Mouse (Mus musculus) heart, embryonic 13.5 days (tissue): ENCODE data around the gene Akap2. TPM values are rescaled to one million over a fixed set of nuclear protein-coding genes. Genes with fewer than 3 reads are reported as not detected.

Experiments used
- ATAC-seq: fragments of 200-750 bp; cut with Nextera tagmentation; 2 replicates; pipeline ENCODE4 v1.8.0; 2017; ENCODE audit warnings: moderate TSS enrichment; ENCODE audit not compliant: insufficient number of reproducible peaks, low FRiP score, low TSS enrichment; ENCODE audit errors: extremely low read depth
- H3K27ac ChIP-seq: fragments of 300-500 bp; sonication (generic); replicated peaks from 2 replicates; pipeline ENCODE4 v1.5.1; 2015; ENCODE audit warnings: moderate library complexity, mild to moderate bottlenecking, inconsistent platforms
- H3K27me3 ChIP-seq: fragments of 300-500 bp; sonication (generic); replicated peaks from 2 replicates; pipeline ENCODE4 v1.6.1; 2015; ENCODE audit warnings: mild to moderate bottlenecking, inconsistent platforms
- H3K36me3 ChIP-seq: fragments of 300-500 bp; sonication (generic); 2 replicates; pipeline ENCODE4 v1.6.1; 2015; ENCODE audit warnings: mild to moderate bottlenecking, inconsistent platforms
- H3K4me1 ChIP-seq: fragments of 300-500 bp; sonication (generic); 2 replicates; pipeline ENCODE4 v1.6.1; 2015; ENCODE audit warnings: inconsistent platforms
- H3K4me2 ChIP-seq: fragments of 300-500 bp; sonication (generic); 2 replicates; pipeline ENCODE4 v1.6.1; 2015; ENCODE audit warnings: inconsistent platforms, mild to moderate bottlenecking, moderate library complexity
- H3K4me3 ChIP-seq: fragments of 300-500 bp; sonication (generic); 2 replicates; pipeline ENCODE4 v1.5.1; 2015; ENCODE audit warnings: moderate library complexity, mild to moderate bottlenecking, inconsistent platforms
- H3K9ac ChIP-seq: fragments of 300-500 bp; sonication (generic); 2 replicates; pipeline ENCODE4 v1.6.1; 2015; ENCODE audit warnings: inconsistent platforms, mild to moderate bottlenecking, moderate library complexity
- H3K9me3 ChIP-seq: fragments of 300-500 bp; sonication (generic); 2 replicates; pipeline ENCODE4 v1.6.1; 2016; ENCODE audit warnings: inconsistent platforms
- WGBS: fragments of 180-500 bp; shearing (Covaris S2); methylation state at CpG from one replicate; pipeline ENCODE4 v1.1.7; 2015; ENCODE audit warnings: mixed read lengths; 5-methylcytosine and 5-hydroxymethylcytosine counted together
- polyA plus RNA-seq: library from polyadenylated mRNA; unstranded; fragments of >200 nt; fragmentation: Nextera tagmentation; extraction: Ambion mirVana; gene quantifications from 2 replicates; pipeline ENCODE4 v1.2.1, GENCODE M21; 2015

Gene Akap2
- polyA plus RNA-seq, 1 experiment from 2014 or later, result 43.1 TPM

DNA sequence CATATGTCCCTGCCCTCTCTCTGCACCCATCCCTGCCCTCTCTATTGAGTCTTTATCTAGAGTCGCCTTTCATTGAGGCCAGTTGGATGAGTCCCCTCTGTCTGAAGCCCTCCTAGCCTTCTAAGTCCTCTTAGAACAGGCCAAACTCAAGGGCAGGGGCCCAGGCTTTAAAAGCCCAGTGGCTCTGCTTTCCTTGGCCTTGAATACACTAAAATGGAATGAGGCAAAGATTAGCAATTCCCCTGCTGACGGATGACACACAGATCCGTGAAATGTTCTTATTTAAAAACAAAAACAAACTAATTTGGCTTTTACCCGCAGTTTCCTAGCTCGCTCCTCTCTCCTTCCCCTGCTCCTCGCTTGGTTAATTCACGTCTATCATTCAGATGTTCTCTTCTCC lies 45.0 kb downstream of the Akap2 start:
- Histone ChIP-seq H3K9me3 (no peaks in the 10 kb centered on the region), H3K9ac (peak overlapping the region; percentile 29; the same call in 1 of the 2 replicates), H3K27me3 (no peaks in the 10 kb centered on the region), H3K4me2 (no peak overlapping the region), H3K36me3 (peaks cover 19% of the 10 kb centered on the region), H3K4me3 (no peak overlapping the region), H3K4me1 (peaks cover 64% of the 10 kb centered on the region), H3K27ac (peak overlapping the region; percentile 92)
- no peak for ATAC-seq
- 51% methylated on average over 7 of the region's 7 CpGs for WGBS

DNA sequence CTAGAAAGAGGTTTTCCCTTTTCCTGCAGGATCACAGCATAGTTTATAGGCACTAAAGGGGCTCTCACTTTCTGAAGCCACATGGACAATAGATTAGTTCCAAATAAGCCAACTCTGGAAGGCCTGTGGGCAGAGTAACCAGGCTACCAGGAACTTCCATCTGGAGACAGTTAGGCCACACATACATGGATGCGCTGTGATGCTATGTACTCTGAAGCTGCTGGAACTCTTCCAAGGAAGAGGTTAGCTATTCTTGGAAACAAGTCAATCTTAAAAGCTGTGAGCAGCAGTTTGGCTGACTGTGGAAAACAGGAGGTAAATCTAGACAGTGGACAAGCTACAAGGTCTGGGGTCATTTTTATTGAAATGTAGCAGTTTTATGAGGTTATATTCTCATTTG lies 46.9 kb downstream of the Akap2 start:
- H3K4me3 ChIP-seq, result no peak overlapping the region
- H3K4me1 ChIP-seq, result peaks cover 64% of the 10 kb centered on the region
- H3K9me3 ChIP-seq, result no peaks in the 10 kb centered on the region
- peak overlapping the region; percentile 92 for H3K27ac ChIP-seq
- H3K36me3 ChIP-seq, result peaks cover 6% of the 10 kb centered on the region; the same call in 1 of the 2 replicates
- peak overlapping the region; percentile 46 for H3K4me2 ChIP-seq
- H3K27me3 ChIP-seq, result no peaks in the 10 kb centered on the region
- H3K9ac ChIP-seq, result peak overlapping the region; percentile 64
- 15% methylated on average over 1 of the region's 1 CpGs for WGBS
- ATAC-seq, result no peak

DNA sequence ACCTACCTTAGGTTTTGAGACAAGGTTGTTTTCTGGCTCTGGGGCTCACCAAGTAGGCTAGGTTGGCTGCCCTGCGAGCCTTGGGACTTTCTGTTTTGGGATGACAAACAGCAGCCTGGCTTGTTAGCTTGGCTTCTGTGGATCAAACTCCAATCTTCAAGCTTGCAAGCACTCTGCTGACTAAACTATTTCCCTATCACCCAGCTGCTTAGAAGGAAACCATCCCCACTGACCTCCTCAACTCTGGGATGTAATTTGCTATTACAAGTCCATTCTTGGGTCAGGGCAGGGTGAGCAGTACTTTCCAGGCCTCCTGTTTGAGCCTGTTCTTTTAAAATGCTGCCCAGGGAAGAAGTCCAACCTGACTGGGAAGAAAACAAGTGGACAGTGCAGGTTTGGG lies 47.5 kb downstream of the Akap2 start:
- peaks cover 3% of the 10 kb centered on the region; the same call in 1 of the 2 replicates for H3K36me3 ChIP-seq
- no peaks in the 10 kb centered on the region for H3K9me3 ChIP-seq
- H3K27ac ChIP-seq, result peak overlapping the region; percentile 92
- no peak overlapping the region for H3K4me3 ChIP-seq
- no peak for ATAC-seq
- H3K27me3 ChIP-seq, result no peaks in the 10 kb centered on the region
- peak overlapping the region; percentile 46 for H3K4me2 ChIP-seq
- 61% methylated on average over 1 of the region's 1 CpGs for WGBS
- H3K9ac ChIP-seq, result peak overlapping the region; percentile 64
- H3K4me1 ChIP-seq, result peaks cover 65% of the 10 kb centered on the region

DNA sequence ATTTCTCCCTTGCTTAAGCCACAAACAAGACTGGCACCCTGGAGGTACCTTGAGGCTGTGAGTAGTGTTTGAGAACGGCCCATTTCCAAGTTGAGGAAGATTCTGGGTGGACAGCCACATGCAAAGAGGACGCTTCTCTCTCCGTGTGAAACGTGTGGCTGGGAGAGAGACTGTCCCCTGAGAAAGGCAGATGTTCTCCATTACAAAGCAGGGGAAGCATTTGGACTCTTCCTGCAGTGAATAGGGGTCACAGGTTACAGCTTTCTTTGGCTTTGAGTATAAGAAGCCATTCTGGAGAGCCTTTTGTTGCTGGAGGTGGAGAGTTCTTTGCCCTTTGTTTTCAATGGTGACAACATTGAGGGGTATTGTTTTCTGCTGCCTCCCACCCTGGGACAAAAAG lies 48.3 kb downstream of the Akap2 start:
- Histone ChIP-seq H3K27ac (peak overlapping the region; percentile 92), H3K36me3 (no peaks in the 10 kb centered on the region; the same call in 1 of the 2 replicates), H3K9ac (no peak overlapping the region), H3K9me3 (no peaks in the 10 kb centered on the region), H3K4me1 (peaks cover 70% of the 10 kb centered on the region), H3K27me3 (no peaks in the 10 kb centered on the region), H3K4me2 (no peak overlapping the region), H3K4me3 (no peak overlapping the region)
- no peak for ATAC-seq
- WGBS, result 54% methylated on average over 4 of the region's 4 CpGs

DNA sequence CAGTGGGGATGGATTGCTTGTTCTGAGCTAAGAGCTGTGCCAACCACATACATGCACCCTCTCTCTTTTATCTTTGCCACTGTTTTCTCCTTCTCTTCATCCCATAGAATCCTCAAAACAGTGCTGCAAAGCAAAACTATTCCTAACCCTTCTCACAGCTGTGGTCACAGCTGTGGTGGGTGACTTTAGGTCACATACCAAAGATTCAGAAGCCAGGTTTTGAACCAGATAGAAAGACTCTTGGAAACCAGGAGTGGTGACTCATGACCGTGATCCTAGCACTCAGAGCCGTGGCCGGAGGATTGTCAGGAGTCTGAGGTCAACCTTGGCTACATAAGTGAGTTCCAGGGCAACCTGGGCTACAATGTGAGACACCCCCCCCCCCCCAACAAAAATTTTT lies 51.5 kb downstream of the Akap2 start:
- H3K9me3 ChIP-seq, result no peaks in the 10 kb centered on the region
- H3K27me3 ChIP-seq, result no peaks in the 10 kb centered on the region
- no peaks in the 10 kb centered on the region for H3K36me3 ChIP-seq
- WGBS, result 62% methylated on average over 3 of the region's 3 CpGs
- no peak overlapping the region for H3K27ac ChIP-seq
- H3K9ac ChIP-seq, result no peak overlapping the region
- peaks cover 62% of the 10 kb centered on the region for H3K4me1 ChIP-seq
- no peak for ATAC-seq
- H3K4me2 ChIP-seq, result no peak overlapping the region
- no peak overlapping the region for H3K4me3 ChIP-seq

DNA sequence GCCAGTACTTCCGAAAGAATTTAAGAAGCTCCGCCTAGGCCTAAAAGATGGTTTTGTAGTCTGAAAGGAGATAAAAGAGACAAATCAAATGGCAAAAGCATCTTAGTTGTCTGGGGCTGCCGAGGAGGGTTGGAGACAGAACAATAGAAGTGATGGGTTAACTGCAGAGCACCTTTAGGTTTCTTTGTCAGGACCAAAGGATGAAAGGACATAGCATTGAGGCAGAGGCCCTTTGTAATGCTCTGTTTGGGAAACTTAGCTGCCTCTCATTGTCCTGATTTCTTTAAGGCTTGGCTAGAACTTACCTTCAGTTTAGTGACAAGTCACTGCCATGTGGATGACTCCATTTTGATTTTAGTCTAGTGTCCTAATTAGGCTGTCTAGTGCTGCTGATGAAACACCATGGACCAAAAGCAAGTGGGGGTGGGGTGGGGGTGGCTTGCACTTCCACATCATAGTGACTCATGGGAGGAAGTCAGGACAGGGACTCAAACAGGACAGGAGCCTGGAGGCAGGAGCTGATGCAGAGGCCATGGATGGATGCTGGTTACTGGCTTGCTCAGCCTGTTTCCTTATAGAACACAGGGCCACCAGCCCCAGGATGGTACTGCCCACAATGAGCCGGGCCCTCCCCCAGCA lies 52.8 kb downstream of the Akap2 start:
- Histone ChIP-seq H3K9me3 (no peaks in the 10 kb centered on the region), H3K4me3 (no peak overlapping the region), H3K4me2 (no peak overlapping the region), H3K27ac (no peak overlapping the region), H3K9ac (no peak overlapping the region), H3K36me3 (no peaks in the 10 kb centered on the region), H3K4me1 (peaks cover 58% of the 10 kb centered on the region), H3K27me3 (no peaks in the 10 kb centered on the region)
- no peak for ATAC-seq
- 77% methylated on average over 4 of the region's 4 CpGs for WGBS

DNA sequence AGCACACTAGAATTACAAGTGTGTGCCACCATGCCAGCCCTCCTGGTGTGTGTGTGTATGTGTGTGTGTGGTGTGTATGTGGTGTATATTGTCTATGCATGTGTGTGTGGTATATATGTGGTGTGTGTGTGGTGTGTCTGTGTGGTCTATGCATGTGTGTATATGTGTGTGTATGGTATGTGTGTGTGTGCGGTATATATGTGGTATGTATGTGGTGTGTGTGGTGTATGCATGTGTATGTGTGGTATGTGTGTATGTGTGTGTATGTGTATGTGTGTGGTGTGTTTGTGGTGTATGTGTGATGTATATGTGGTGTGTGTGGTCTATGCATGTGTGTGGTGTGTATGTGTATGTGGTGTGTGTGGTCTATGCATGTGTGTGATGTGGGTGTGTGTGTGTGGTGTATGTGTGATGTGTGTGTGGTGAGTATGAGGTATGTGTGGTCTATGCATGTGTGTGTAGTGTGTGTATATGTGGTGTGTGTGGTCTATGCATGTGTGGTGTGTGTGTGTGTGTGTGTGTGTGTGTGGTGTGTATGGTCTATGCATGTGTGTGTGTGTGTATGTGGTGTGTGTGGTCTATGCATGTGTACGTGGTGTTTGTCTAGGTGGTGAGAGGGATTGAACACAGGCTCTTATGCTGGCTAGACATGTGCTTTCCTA lies 54.2 kb downstream of the Akap2 start:
- no peaks in the 10 kb centered on the region for H3K36me3 ChIP-seq
- no peak overlapping the region for H3K4me3 ChIP-seq
- no peak overlapping the region; the same call in 1 of the 2 replicates for H3K9ac ChIP-seq
- H3K27ac ChIP-seq, result peak overlapping the region; percentile 70; the same call in 1 of the 2 replicates
- H3K27me3 ChIP-seq, result no peaks in the 10 kb centered on the region
- WGBS, result 73% methylated on average over 2 of the region's 2 CpGs
- H3K9me3 ChIP-seq, result no peaks in the 10 kb centered on the region
- ATAC-seq, result no peak; the same call in 1 of the 2 replicates
- H3K4me2 ChIP-seq, result no peak overlapping the region
- H3K4me1 ChIP-seq, result peaks cover 55% of the 10 kb centered on the region

DNA sequence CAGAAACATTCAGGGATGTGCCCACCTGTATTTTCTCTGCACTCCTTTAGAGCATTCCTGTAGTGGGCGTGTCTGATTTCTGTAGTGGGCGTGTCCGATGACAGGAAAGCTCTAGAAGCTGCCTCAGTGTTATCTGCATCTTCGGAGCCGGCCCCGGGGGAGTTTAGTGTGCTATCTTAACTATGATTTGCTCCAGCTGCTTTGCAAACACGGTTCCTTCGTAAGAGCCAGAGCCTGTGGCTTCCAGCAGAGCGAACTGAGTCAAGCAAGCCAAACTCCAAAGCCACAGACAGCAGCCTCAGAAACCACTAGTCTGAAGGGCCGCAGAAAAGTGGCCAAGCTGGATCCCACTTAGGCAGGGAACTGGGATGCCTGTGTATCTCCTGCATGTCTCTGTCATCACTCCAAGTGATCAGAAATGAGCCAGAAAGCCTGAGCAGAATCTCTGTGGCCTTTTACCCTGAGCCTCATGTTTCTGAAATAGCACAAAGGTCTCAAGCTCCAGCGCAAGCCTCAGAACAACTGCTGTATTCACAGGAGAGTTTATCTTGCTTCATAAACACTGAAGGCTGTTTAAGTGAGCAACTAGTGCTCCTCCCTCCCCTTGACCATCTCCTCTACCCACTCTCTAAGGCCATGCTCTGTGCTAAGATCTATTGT lies 55.5 kb downstream of the Akap2 start:
- peak overlapping the region; percentile 24 for H3K4me2 ChIP-seq
- H3K4me1 ChIP-seq, result peaks cover 55% of the 10 kb centered on the region
- no peak overlapping the region for H3K9ac ChIP-seq
- H3K27me3 ChIP-seq, result no peaks in the 10 kb centered on the region
- no peaks in the 10 kb centered on the region for H3K9me3 ChIP-seq
- H3K4me3 ChIP-seq, result no peak overlapping the region
- no peak for ATAC-seq
- H3K36me3 ChIP-seq, result no peaks in the 10 kb centered on the region
- H3K27ac ChIP-seq, result peak overlapping the region; percentile 70
- WGBS, result 8% methylated on average over 11 of the region's 11 CpGs

DNA sequence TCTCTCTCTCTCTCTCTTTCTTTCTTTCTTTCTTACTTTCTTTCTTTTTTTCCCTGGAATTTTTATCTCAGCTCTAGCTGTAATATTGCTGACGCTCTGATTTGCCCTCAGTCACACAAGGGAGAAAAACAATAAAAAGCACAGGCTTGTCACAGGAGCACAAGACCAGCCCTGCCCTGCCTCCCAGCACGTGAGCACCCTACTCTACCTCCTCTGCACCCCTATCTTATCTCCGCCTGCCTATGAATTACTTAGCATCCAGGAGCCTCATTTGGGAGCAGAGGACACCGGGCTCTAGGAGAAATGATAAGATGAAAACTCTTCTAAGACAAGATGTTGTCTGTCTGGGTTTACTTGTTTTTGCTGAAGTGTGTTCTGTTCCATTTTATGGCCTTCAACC lies 57.1 kb downstream of the Akap2 start:
- no peak for ATAC-seq
- peak overlapping the region; percentile 58 for H3K27ac ChIP-seq

DNA sequence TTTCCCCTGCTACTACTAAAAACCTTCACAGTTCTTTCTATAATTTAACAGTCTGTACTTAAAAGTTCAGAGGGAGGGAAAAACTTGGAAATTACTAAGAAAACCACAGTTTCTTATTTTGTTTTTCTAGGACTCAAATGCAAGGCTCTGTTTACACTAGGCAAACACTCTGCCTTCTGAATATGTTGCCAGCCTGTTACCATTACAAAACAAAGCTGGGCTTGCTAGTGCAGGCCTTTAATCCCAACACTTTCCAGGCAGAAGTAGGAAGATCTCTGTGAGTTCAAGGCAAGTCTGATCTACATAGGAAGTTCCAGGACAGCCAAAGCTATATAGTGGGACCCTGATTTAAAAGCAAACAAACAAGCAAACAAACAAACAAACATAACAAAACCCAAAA lies 58.1 kb downstream of the Akap2 start:
- Histone ChIP-seq H3K4me3 (no peak overlapping the region), H3K9ac (no peak overlapping the region), H3K36me3 (no peaks in the 10 kb centered on the region), H3K27me3 (no peaks in the 10 kb centered on the region), H3K4me1 (peaks cover 43% of the 10 kb centered on the region), H3K4me2 (no peak overlapping the region), H3K9me3 (no peaks in the 10 kb centered on the region), H3K27ac (no peak overlapping the region)
- ATAC-seq, result no peak

More for the DNA sequence above, 57.1 kb downstream of the Akap2 start:
- H3K9me3 ChIP-seq, result no peaks in the 10 kb centered on the region
- no peak overlapping the region for H3K4me3 ChIP-seq
- no peaks in the 10 kb centered on the region for H3K36me3 ChIP-seq
- H3K27me3 ChIP-seq, result no peaks in the 10 kb centered on the region
- H3K4me2 ChIP-seq, result no peak overlapping the region
- 37% methylated on average over 4 of the region's 4 CpGs for WGBS
- H3K9ac ChIP-seq, result no peak overlapping the region
- H3K4me1 ChIP-seq, result peaks cover 47% of the 10 kb centered on the region

DNA sequence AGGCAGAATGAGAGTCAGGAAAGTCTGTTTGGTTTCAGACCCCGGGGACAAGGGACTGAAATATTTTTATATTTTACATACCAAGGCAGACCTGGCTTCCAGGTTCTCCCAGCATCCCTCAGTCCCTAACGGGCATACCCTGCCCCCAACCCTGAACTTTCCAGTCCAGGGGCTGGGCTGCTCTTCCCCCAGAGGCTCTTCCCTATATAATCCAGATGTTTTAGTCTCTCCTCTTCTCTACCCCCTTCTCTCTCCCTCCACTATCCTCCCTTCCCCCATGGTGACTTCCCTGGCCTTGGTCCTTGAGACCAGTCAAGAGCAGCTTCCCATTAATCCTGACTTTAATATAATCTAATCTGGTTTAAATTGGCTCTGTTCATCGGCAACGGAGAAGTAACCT lies 62.9 kb downstream of the Akap2 start:
- 19% methylated on average over 4 of the region's 4 CpGs for WGBS
- no peak overlapping the region for H3K4me2 ChIP-seq
- no peak for ATAC-seq

More for the DNA sequence above, 62.9 kb downstream of the Akap2 start:
- no peaks in the 10 kb centered on the region for H3K36me3 ChIP-seq
- H3K27ac ChIP-seq, result no peak overlapping the region
- no peaks in the 10 kb centered on the region for H3K27me3 ChIP-seq
- H3K9ac ChIP-seq, result no peak overlapping the region
- H3K4me3 ChIP-seq, result no peak overlapping the region
- peaks cover 55% of the 10 kb centered on the region for H3K4me1 ChIP-seq
- no peaks in the 10 kb centered on the region for H3K9me3 ChIP-seq
